Mouse (Mus musculus) forebrain, embryonic 13.5 days (tissue): Measurements from ENCODE around the gene Gpr33. TPM values are rescaled to one million over a fixed set of nuclear protein-coding genes. Genes with fewer than 3 reads are reported as not detected.

ENCODE experiments used
- ATAC-seq: fragments of 200-750 bp; cut with Nextera tagmentation; 2 replicates; pipeline ENCODE4 v1.8.0; 2017
- H3K27ac ChIP-seq: fragments of 300-500 bp; sonication (generic); 2 replicates; pipeline ENCODE4 v1.5.1; 2015; ENCODE audit warnings: inconsistent platforms, mild to moderate bottlenecking, moderate library complexity
- H3K27me3 ChIP-seq: fragments of 300-500 bp; sonication (generic); 2 replicates; pipeline ENCODE4 v1.6.1; 2015; ENCODE audit warnings: mild to moderate bottlenecking, inconsistent platforms
- H3K36me3 ChIP-seq: fragments of 300-500 bp; sonication (generic); 2 replicates; pipeline ENCODE4 v1.6.1; 2015; ENCODE audit warnings: mild to moderate bottlenecking, inconsistent platforms; ENCODE audit not compliant: poor library complexity, severe bottlenecking
- H3K4me1 ChIP-seq: fragments of 300-500 bp; sonication (generic); 2 replicates; pipeline ENCODE4 v1.6.1; 2015; ENCODE audit warnings: inconsistent platforms
- H3K4me2 ChIP-seq: fragments of 300-500 bp; sonication (generic); 2 replicates; pipeline ENCODE4 v1.6.1; 2015; ENCODE audit warnings: inconsistent platforms, mild to moderate bottlenecking, moderate library complexity
- H3K4me3 ChIP-seq: fragments of 300-500 bp; sonication (generic); 2 replicates; pipeline ENCODE4 v1.5.1; 2015; ENCODE audit warnings: mild to moderate bottlenecking, inconsistent platforms
- H3K9ac ChIP-seq: fragments of 300-500 bp; sonication (generic); 2 replicates; pipeline ENCODE4 v1.6.1; 2015; ENCODE audit warnings: mild to moderate bottlenecking, inconsistent platforms
- H3K9me3 ChIP-seq: fragments of 300-500 bp; sonication (generic); replicated peaks from 2 replicates; pipeline ENCODE4 v1.6.1; 2016; ENCODE audit warnings: inconsistent platforms
- WGBS: fragments of 180-500 bp; shearing (Covaris S2); methylation state at CpG from one replicate; pipeline ENCODE4 v1.1.7; 2015; 5-methylcytosine and 5-hydroxymethylcytosine counted together
- polyA plus RNA-seq: library from polyadenylated mRNA; unstranded; fragments of >200 nt; fragmentation: Nextera tagmentation; extraction: Ambion mirVana; gene quantifications from 2 replicates; pipeline ENCODE4 v1.2.1, GENCODE M21; 2015

Gene Gpr33
- polyA plus RNA-seq, 1 experiment from 2014 or later, result not detected

DNA sequence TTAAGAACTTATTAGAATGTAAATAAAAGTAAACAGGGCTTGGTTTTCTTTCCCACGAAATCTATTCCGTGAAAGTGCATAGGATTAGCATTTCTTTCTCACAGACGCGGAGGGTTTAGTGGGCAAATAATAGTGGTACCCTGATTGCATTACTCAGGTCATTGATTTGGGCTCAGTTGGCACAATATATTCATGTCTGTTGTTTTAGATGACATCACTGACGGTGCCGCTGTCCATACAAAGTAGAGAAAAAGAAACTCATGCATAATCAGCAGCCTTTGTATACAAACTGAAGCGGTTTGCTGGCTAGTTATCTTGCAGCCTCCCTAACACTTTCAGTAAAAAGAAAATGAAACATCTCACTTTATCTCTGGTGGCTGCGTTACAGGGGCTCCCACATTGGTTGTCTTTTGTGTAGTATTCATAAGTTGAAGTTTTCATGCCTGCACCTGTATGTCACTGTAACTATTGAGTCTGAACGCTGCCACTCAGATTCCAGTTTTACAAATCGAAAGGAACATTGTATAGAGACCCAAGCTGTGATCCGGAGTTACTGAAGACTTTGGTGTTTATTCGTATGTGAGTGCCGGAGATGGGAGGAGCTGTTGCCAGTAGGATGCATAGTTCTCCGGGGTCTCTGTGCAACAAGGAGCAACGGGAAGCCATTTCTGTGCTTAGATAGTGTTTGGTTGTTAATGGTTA, 17.8 kb downstream of the Gpr33 start:
- peak overlapping the region; percentile 61 for H3K4me2 ChIP-seq
- H3K27ac ChIP-seq, result peak overlapping the region; percentile 73
- H3K27me3 ChIP-seq, result no peaks in the 10 kb centered on the region
- H3K9me3 ChIP-seq, result no peaks in the 10 kb centered on the region
- H3K9ac ChIP-seq, result peak overlapping the region; percentile 45
- peak overlapping the region; percentile 33 for H3K4me3 ChIP-seq
- H3K36me3 ChIP-seq, result no peaks in the 10 kb centered on the region
- peak; percentile 68; the same call in 1 of the 2 replicates for ATAC-seq
- 15% methylated on average over 15 of the region's 15 CpGs for WGBS
- peaks cover 21% of the 10 kb centered on the region; the same call in 1 of the 2 replicates for H3K4me1 ChIP-seq

DNA sequence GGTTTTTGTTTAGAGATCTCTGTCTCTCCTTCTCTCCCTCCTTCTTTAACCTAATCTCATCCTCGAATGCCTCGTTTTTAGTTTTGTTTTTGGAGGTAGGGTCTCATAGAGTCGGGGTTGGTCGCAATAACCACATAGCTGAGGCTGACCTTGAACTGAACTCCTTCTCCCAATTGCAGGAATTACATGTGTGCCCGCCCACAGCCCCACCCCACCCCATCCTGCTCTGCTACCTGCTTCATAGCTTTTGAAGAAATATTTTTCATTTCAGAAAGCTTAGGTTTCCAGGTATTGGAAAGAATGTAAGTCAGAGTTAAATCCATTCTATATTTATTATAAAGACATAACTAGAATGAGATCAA, 21.2 kb downstream of the Gpr33 start:
- Histone ChIP-seq H3K4me2 (peak overlapping the region; percentile 64), H3K4me3 (peak overlapping the region; percentile 63), H3K36me3 (no peaks in the 10 kb centered on the region), H3K27me3 (no peaks in the 10 kb centered on the region), H3K9me3 (no peaks in the 10 kb centered on the region), H3K4me1 (peaks cover 21% of the 10 kb centered on the region; the same call in 1 of the 2 replicates), H3K27ac (no peak overlapping the region; the same call in 1 of the 2 replicates), H3K9ac (peak overlapping the region; percentile 78; the same call in 1 of the 2 replicates)
- 44% methylated on average over 5 of the region's 5 CpGs for WGBS
- ATAC-seq, result peak; percentile 32; the same call in 1 of the 2 replicates

DNA sequence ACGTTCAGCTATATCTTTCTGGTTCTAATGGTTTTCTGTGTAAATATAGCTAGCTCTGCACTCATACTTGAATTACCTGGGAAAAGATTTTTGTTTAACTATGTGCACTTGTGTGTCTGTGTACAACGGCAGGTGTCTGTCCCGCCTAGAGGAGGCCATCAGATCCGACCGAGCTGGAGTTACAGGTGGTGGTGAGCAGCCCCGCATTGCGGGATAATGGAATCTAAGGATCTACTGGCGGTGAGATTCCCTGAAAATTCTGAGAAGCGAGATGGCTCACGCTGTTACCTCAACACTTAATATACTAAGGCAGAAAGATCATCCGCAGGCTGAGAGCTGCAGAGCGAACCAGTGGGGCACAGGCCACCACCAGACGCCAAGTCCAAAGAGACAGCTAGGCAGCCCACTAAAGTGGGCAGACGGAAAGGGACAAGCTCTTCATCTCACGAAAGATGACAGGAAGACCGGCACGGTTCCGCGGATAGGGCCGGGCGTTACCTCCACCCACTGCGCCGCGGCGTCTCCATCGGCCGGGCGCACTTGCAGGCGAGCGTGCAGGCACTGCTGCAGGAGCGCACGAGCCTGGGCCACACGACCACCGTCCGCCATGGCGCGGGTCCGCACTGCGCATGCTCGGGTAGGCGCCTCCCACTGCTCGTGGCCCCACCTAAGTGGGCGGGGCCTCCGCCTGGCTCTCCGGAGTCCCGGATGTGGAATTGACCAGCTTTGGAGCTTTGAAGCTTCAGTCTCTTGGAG, 21.8 kb downstream of the Gpr33 start, which contains the start of gene Dtd2:
Gene Dtd2 (minus strand): TSS at position 625 of the 756 bp plus-strand sequence.
- H3K9ac ChIP-seq, result peak within 1 kb of the TSS; percentile 78
- no peaks in the 10 kb centered on the region for H3K36me3 ChIP-seq
- peaks cover 18% of the 10 kb centered on the region; the same call in 1 of the 2 replicates for H3K4me1 ChIP-seq
- peak within 1 kb of the TSS; percentile 11; the same call in 1 of the 2 replicates for H3K27ac ChIP-seq
- H3K27me3 ChIP-seq, result no peaks in the 10 kb centered on the region
- ATAC-seq, result peak; percentile 93
- H3K4me3 ChIP-seq, result peak within 1 kb of the TSS; percentile 63
- 3% methylated on average over 46 of the region's 46 CpGs for WGBS
- H3K4me2 ChIP-seq, result peak within 1 kb of the TSS; percentile 64
- H3K9me3 ChIP-seq, result no peaks in the 10 kb centered on the region

DNA sequence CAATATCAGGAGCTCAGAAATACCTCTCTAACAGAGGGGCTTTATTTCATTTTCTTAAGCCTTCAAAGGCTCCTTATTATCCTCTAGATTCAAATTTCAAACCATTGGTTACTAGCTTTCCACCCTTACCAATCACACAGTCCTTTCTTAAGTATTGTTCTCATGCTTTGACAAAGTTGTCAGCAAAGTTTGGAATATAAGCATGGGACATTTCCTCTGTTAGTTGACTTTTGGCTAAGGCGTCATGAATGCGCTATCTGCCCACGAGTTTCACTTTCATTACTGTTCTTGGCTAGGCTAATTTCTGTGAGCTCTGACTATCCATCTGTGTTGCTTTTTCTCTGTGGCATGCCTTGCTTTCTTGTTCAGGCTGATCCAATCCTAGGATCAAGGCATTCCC, 25.1 kb downstream of the Gpr33 start:
- 94% methylated on average over 3 of the region's 3 CpGs for WGBS

DNA sequence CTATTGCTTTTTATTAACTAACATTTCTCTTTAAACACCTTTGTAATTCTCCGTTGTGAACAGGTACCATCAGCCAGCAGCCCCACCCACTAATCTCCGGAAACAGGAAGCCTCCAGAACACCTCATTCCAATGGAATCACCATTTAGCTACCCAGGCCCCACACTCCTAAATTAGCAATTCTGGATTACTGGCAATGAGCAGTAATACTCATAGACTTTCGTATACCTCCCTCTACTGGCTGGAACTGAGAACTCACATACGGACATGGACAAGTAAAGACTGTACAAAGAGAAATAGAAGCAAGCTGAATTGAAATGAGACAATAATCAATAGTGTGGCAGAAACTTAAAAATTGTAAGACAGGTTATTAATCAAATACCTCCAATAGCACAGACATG, 26.3 kb downstream of the Gpr33 start:
- WGBS, result 28% methylated on average over 4 of the region's 4 CpGs
- Histone ChIP-seq H3K4me2 (no peak overlapping the region), H3K9ac (no peak overlapping the region), H3K9me3 (no peaks in the 10 kb centered on the region), H3K4me3 (no peak overlapping the region), H3K27ac (no peak overlapping the region), H3K27me3 (no peaks in the 10 kb centered on the region), H3K36me3 (peaks cover 24% of the 10 kb centered on the region), H3K4me1 (0 out of 2 replicates have a peak, but pooled peaks cover 2% of the 10 kb centered on the region)
- ATAC-seq, result peak; percentile 77

More for the DNA sequence above, 25.1 kb downstream of the Gpr33 start:
- no peak overlapping the region for H3K4me3 ChIP-seq
- peaks cover 16% of the 10 kb centered on the region for H3K36me3 ChIP-seq
- H3K9me3 ChIP-seq, result no peaks in the 10 kb centered on the region
- H3K4me1 ChIP-seq, result 0 out of 2 replicates have a peak, but pooled peaks cover 2% of the 10 kb centered on the region
- H3K4me2 ChIP-seq, result no peak overlapping the region
- no peaks in the 10 kb centered on the region for H3K27me3 ChIP-seq
- H3K9ac ChIP-seq, result no peak overlapping the region
- ATAC-seq, result no peak
- H3K27ac ChIP-seq, result no peak overlapping the region

DNA sequence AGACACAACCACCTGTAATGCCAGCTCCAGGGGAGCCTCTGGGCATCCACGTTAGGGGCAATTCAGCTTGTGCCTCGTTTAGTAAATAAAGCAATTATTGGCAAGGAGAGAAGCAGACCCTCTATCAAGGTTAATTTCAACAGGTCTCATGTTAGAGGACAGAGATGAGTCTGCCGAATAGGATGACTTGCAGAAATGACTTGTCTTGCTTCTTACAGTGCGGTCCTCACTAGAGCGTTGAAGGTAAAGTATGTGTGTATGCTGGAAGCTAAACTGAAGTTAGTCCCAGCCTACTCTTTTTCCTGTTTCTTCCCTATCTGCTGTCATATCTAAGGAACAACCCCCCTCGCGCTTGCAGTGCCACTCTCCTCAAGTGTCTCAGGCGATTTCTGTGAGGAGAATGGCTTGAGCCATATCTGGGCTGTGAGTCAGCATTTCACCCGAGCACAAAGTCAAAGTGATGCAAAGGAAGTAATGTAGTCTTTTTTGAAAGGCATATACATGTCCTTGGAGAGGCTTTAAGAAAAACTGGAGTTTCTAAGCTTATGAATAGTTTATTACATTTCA, 29.4 kb downstream of the Gpr33 start:
- Histone ChIP-seq H3K36me3 (peaks cover 45% of the 10 kb centered on the region), H3K4me3 (no peak overlapping the region), H3K4me2 (no peak overlapping the region), H3K9ac (no peak overlapping the region), H3K4me1 (no peaks in the 10 kb centered on the region), H3K27me3 (no peaks in the 10 kb centered on the region), H3K9me3 (no peaks in the 10 kb centered on the region), H3K27ac (no peak overlapping the region)
- no peak for ATAC-seq
- 86% methylated on average over 9 of the region's 9 CpGs for WGBS

DNA sequence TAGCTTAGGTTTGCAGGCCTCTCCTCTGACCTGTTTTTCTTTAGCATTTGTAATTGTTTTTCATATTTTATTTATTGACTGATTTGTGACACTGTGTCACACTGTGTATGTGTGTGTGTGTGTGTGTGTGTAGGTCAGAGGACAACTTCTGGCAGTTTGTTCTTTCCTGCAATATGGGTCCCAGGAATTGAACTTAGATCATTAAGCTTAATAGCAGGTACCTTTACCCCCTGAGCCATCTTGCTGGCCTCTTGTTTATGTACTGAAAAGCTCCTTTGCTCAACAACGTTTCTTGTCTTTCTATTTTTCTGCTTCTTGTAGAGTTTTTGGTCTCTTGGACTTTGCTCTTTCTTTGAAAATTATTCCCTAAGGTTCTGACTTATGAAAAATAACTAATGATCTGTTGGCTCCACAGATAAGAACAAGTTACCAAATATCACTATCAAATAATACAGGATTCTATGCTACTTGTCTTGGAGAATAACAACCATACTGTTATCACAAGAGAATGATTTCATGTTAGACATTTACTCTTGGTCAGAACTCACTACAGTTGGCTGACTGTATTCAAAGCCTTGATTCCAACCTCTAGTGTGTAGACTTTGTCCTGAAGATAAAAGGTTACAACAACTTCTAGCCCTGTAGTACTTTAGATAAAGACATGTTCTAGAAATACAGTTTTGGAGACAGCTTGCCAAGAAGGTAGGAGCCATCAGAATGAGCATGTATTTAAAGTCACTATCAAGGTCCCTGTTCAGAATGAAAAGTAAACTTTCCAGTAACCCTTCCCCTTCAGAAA, 31.9 kb downstream of the Gpr33 start:
- WGBS, result 88% methylated on average over 1 of the region's 1 CpGs
- Histone ChIP-seq H3K9me3 (no peaks in the 10 kb centered on the region), H3K27me3 (no peaks in the 10 kb centered on the region), H3K4me2 (no peak overlapping the region), H3K36me3 (peaks cover 45% of the 10 kb centered on the region), H3K9ac (no peak overlapping the region), H3K27ac (no peak overlapping the region), H3K4me3 (no peak overlapping the region), H3K4me1 (no peaks in the 10 kb centered on the region)
- no peak for ATAC-seq

DNA sequence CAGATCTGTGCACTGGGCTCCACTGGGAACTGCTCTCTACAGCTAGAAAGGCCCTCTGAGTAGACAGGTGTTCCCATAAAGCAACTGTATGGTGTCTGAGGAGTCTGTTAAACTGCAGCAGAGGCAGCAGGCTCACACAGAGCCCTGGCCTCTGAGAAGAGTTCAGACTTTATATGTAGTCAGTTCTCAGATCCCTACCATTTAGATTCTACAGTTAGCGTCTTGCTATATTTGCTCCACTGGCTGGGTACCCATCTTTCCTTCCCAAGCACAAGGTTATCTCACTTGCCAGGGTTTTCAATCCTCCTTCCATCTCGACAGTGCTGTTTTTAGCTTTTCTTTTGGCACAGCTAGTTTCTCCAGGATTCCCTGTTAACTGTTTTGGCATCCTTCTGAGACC, 37.2 kb downstream of the Gpr33 start:
- Histone ChIP-seq H3K9ac (no peak overlapping the region), H3K9me3 (no peaks in the 10 kb centered on the region; the same call in 1 of the 2 replicates), H3K4me3 (no peak overlapping the region), H3K4me1 (no peaks in the 10 kb centered on the region), H3K36me3 (peaks cover 25% of the 10 kb centered on the region), H3K4me2 (no peak overlapping the region), H3K27ac (no peak overlapping the region), H3K27me3 (no peaks in the 10 kb centered on the region)
- ATAC-seq, result no peak
- 83% methylated on average over 2 of the region's 2 CpGs for WGBS

DNA sequence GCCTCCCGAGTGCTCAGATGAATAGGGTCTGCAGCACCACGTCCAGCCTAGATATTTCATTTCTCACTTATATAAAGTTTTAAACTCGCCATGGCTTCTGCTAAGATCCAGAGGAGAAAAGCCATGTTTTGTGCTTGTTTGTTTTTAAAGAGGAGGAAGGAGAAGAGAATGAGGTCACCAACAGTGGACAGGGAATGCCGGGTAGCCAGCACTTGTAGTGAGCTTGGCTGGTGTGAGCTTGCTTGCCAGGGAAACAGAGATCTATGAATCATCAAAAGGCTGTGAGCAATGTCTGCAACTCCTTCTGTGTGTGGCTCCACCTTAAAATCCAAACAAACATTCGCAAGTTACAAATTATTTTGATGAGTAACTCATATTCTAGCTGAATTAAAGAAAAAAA, 39.3 kb downstream of the Gpr33 start:
- no peaks in the 10 kb centered on the region for H3K27me3 ChIP-seq
- no peak for ATAC-seq
- no peaks in the 10 kb centered on the region for H3K4me1 ChIP-seq
- H3K4me3 ChIP-seq, result no peak overlapping the region
- 91% methylated on average over 5 of the region's 5 CpGs for WGBS
- peaks cover 5% of the 10 kb centered on the region; the same call in 1 of the 2 replicates for H3K36me3 ChIP-seq
- H3K9ac ChIP-seq, result no peak overlapping the region
- no peak overlapping the region for H3K27ac ChIP-seq
- no peak overlapping the region for H3K4me2 ChIP-seq
- H3K9me3 ChIP-seq, result no peaks in the 10 kb centered on the region; the same call in 1 of the 2 replicates

DNA sequence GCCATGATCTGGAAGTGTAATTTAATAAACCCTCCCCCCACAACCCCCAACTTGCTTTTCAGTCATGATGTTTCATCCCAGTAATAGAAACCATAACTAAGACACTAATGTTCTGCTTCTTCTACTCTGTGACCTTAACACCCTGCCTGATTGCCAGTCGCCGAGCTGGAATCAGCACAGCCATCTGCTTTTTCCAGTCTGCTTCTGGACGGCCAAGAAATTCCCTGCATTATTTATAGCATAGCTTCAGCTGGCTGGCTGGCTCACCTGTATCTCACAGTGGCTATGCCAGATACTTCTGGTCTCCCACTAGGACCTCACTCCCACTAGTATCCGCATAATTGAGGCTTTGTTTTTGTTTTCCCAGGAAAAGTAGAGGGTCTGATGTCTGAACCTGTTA, 42.0 kb downstream of the Gpr33 start:
- Histone ChIP-seq H3K4me1 (no peaks in the 10 kb centered on the region), H3K27me3 (no peaks in the 10 kb centered on the region), H3K9ac (no peak overlapping the region), H3K27ac (no peak overlapping the region), H3K4me3 (no peak overlapping the region), H3K9me3 (no peaks in the 10 kb centered on the region; the same call in 1 of the 2 replicates), H3K4me2 (no peak overlapping the region), H3K36me3 (peaks cover 5% of the 10 kb centered on the region; the same call in 1 of the 2 replicates)
- no peak for ATAC-seq
- WGBS, result 77% methylated on average over 4 of the region's 4 CpGs

DNA sequence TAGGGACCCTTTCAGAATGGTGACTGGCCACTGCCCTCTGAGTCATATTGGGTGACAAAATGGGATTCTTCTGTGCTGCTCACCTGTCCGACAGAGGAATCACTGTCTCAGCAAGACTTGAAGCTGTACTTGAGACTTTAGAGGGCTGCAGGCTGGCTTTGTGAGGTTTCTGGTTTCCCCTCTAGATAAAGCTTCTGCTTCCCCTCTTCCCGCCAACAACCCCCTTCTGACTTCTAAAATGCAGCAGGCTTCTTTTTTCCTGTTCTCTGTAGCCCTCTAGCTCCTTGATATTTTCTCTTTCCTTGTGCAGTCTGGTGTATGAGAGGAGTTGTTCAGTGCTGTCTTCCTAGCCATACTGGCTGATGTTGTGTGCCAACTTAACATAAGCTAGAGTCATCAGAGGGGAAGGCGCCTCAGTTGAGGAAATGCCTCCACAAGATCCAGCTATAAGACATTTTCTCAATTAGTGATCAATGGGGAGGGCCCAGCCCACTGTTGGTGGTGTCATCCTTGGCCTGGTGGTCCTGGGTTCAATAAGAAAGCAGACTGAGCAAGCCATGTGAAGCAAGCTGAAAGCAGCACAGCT, 42.6 kb downstream of the Gpr33 start:
- peaks cover 5% of the 10 kb centered on the region; the same call in 1 of the 2 replicates for H3K36me3 ChIP-seq
- H3K27ac ChIP-seq, result no peak overlapping the region
- H3K4me1 ChIP-seq, result no peaks in the 10 kb centered on the region
- H3K4me3 ChIP-seq, result no peak overlapping the region
- no peaks in the 10 kb centered on the region for H3K27me3 ChIP-seq
- H3K4me2 ChIP-seq, result no peak overlapping the region
- WGBS, result 81% methylated on average over 3 of the region's 3 CpGs
- ATAC-seq, result no peak
- H3K9me3 ChIP-seq, result no peaks in the 10 kb centered on the region; the same call in 1 of the 2 replicates
- no peak overlapping the region for H3K9ac ChIP-seq
